Mouse (Mus musculus): ENCODE data around the gene Gm48551. TPM values are rescaled to one million over a fixed set of nuclear protein-coding genes. Genes with fewer than 3 reads are reported as not detected.

Gene Gm48551
- polyA plus RNA-seq, 1 experiment from 2014 or later: 3.8 TPM

- Histone ChIP-seq H3K36me3 (ENCODE audit: control insufficient read depth, insufficient read depth, low read length) (peaks cover 13% of the 10 kb centered on the region; the same call in 1 of the 2 replicates), H3K4me3 (ENCODE audit: low read length) (no peak overlapping the region), H3K27ac (ENCODE audit: low read depth, low read length) (no peak overlapping the region), H3K9ac (ENCODE audit: low read depth, low read length) (no peak overlapping the region), H3K27me3 (ENCODE audit: control insufficient read depth, insufficient read depth, low read length) (peaks cover 22% of the 10 kb centered on the region), H3K4me2 (replicated peaks; ENCODE audit: low read depth, low read length) (no peak overlapping the region), H3K9me3 (ENCODE audit: control insufficient read depth, low read length) (no peaks in the 10 kb centered on the region), H3K4me1 (ENCODE audit: control insufficient read depth, insufficient read depth, low read length) (peaks cover 21% of the 10 kb centered on the region)
- ATAC-seq (ENCODE audit: low FRiP score, low TSS enrichment): no peak
- WGBS: 71% methylated on average over 4 of the region's 4 CpGs
These were observed 39.1 kb upstream of the Gm48551 start for GRCm38 (mm10) chr10:81345162-81345534.

GRCm38 (mm10) chr10:81346453-81347067 lies 37.7 kb upstream of the Gm48551 start:
- Histone ChIP-seq H3K4me3 (ENCODE audit: low read length) (peak overlapping the region; percentile 35), H3K4me2 (replicated peaks; ENCODE audit: low read depth, low read length) (peak overlapping the region; percentile 56), H3K4me1 (ENCODE audit: control insufficient read depth, insufficient read depth, low read length) (peaks cover 21% of the 10 kb centered on the region), H3K27me3 (ENCODE audit: control insufficient read depth, insufficient read depth, low read length) (peaks cover 22% of the 10 kb centered on the region), H3K9ac (ENCODE audit: low read depth, low read length) (peak overlapping the region; percentile 48; the same call in 1 of the 2 replicates), H3K27ac (ENCODE audit: low read depth, low read length) (no peak overlapping the region), H3K36me3 (ENCODE audit: control insufficient read depth, insufficient read depth, low read length) (peaks cover 13% of the 10 kb centered on the region; the same call in 1 of the 2 replicates), H3K9me3 (ENCODE audit: control insufficient read depth, low read length) (no peaks in the 10 kb centered on the region)
- 6% methylated on average over 54 of the region's 55 CpGs for WGBS
- ATAC-seq (ENCODE audit: low FRiP score, low TSS enrichment): peak; percentile 7; the same call in 1 of the 2 replicates

GRCm38 (mm10) chr10:81349146-81349545 lies 35.1 kb upstream of the Gm48551 start:
- Histone ChIP-seq H3K4me1 (ENCODE audit: control insufficient read depth, insufficient read depth, low read length) (peaks cover 16% of the 10 kb centered on the region), H3K9ac (ENCODE audit: low read depth, low read length) (peak overlapping the region; percentile 88; the same call in 1 of the 2 replicates), H3K27ac (ENCODE audit: low read depth, low read length) (no peak overlapping the region; the same call in 1 of the 2 replicates), H3K4me2 (replicated peaks; ENCODE audit: low read depth, low read length) (peak overlapping the region; percentile 73), H3K36me3 (ENCODE audit: control insufficient read depth, insufficient read depth, low read length) (peaks cover 13% of the 10 kb centered on the region; the same call in 1 of the 2 replicates), H3K4me3 (ENCODE audit: low read length) (peak overlapping the region; percentile 74), H3K27me3 (ENCODE audit: control insufficient read depth, insufficient read depth, low read length) (no peaks in the 10 kb centered on the region), H3K9me3 (ENCODE audit: control insufficient read depth, low read length) (no peaks in the 10 kb centered on the region)
- WGBS: 7% methylated on average over 12 of the region's 12 CpGs
- ATAC-seq (ENCODE audit: low FRiP score, low TSS enrichment): no peak

- Histone ChIP-seq H3K9me3 (ENCODE audit: control insufficient read depth, low read length) (no peaks in the 10 kb centered on the region), H3K4me3 (ENCODE audit: low read length) (peak overlapping the region; percentile 74), H3K27ac (ENCODE audit: low read depth, low read length) (peak overlapping the region; percentile 69; the same call in 1 of the 2 replicates), H3K9ac (ENCODE audit: low read depth, low read length) (peak overlapping the region; percentile 88), H3K4me1 (ENCODE audit: control insufficient read depth, insufficient read depth, low read length) (peaks cover 16% of the 10 kb centered on the region), H3K4me2 (replicated peaks; ENCODE audit: low read depth, low read length) (peak overlapping the region; percentile 73), H3K27me3 (ENCODE audit: control insufficient read depth, insufficient read depth, low read length) (no peaks in the 10 kb centered on the region), H3K36me3 (ENCODE audit: control insufficient read depth, insufficient read depth, low read length) (peaks cover 13% of the 10 kb centered on the region; the same call in 1 of the 2 replicates)
- peak; percentile 5 for ATAC-seq (ENCODE audit: low FRiP score, low TSS enrichment)
- WGBS: 2% methylated on average over 15 of the region's 29 CpGs
These were observed 34.3 kb upstream of the Gm48551 start for GRCm38 (mm10) chr10:81349961-81350350.

- Histone ChIP-seq H3K36me3 (ENCODE audit: control insufficient read depth, insufficient read depth, low read length) (peaks cover 13% of the 10 kb centered on the region; the same call in 1 of the 2 replicates), H3K4me2 (replicated peaks; ENCODE audit: low read depth, low read length) (peak within 1 kb of the TSS; percentile 73), H3K9ac (ENCODE audit: low read depth, low read length) (peak within 1 kb of the TSS; percentile 88), H3K27ac (ENCODE audit: low read depth, low read length) (peak within 1 kb of the TSS; percentile 69; the same call in 1 of the 2 replicates), H3K4me3 (ENCODE audit: low read length) (peak within 1 kb of the TSS; percentile 74), H3K9me3 (ENCODE audit: control insufficient read depth, low read length) (no peaks in the 10 kb centered on the region), H3K27me3 (ENCODE audit: control insufficient read depth, insufficient read depth, low read length) (no peaks in the 10 kb centered on the region), H3K4me1 (ENCODE audit: control insufficient read depth, insufficient read depth, low read length) (peaks cover 16% of the 10 kb centered on the region)
- ATAC-seq (ENCODE audit: low FRiP score, low TSS enrichment): peak; percentile 94
- under 1% methylated on average over 46 of the region's 54 CpGs for WGBS
These were observed 33.8 kb upstream of the Gm48551 start, which contains the start of gene Hmg20b for GRCm38 (mm10) chr10:81350351-81351063. Gene Hmg20b, minus strand, starts transcription at chr10:81350480.

GRCm38 (mm10) chr10:81351678-81352291 lies 32.5 kb upstream of the Gm48551 start:
- WGBS: 23% methylated on average over 9 of the region's 9 CpGs
- Histone ChIP-seq H3K4me3 (ENCODE audit: low read length) (no peak overlapping the region), H3K4me1 (ENCODE audit: control insufficient read depth, insufficient read depth, low read length) (peaks cover 12% of the 10 kb centered on the region), H3K4me2 (replicated peaks; ENCODE audit: low read depth, low read length) (no peak overlapping the region), H3K27me3 (ENCODE audit: control insufficient read depth, insufficient read depth, low read length) (no peaks in the 10 kb centered on the region), H3K36me3 (ENCODE audit: control insufficient read depth, insufficient read depth, low read length) (peaks cover 13% of the 10 kb centered on the region; the same call in 1 of the 2 replicates), H3K9me3 (ENCODE audit: control insufficient read depth, low read length) (no peaks in the 10 kb centered on the region), H3K9ac (ENCODE audit: low read depth, low read length) (no peak overlapping the region), H3K27ac (ENCODE audit: low read depth, low read length) (no peak overlapping the region)
- ATAC-seq (ENCODE audit: low FRiP score, low TSS enrichment): no peak

GRCm38 (mm10) chr10:81354738-81355477 lies 29.4 kb upstream of the Gm48551 start:
- 67% methylated on average over 9 of the region's 9 CpGs for WGBS
- Histone ChIP-seq H3K9me3 (ENCODE audit: control insufficient read depth, low read length) (no peaks in the 10 kb centered on the region), H3K9ac (ENCODE audit: low read depth, low read length) (no peak overlapping the region), H3K4me2 (replicated peaks; ENCODE audit: low read depth, low read length) (no peak overlapping the region), H3K27me3 (ENCODE audit: control insufficient read depth, insufficient read depth, low read length) (no peaks in the 10 kb centered on the region), H3K4me3 (ENCODE audit: low read length) (no peak overlapping the region), H3K36me3 (ENCODE audit: control insufficient read depth, insufficient read depth, low read length) (no peaks in the 10 kb centered on the region), H3K4me1 (ENCODE audit: control insufficient read depth, insufficient read depth, low read length) (peaks cover 12% of the 10 kb centered on the region; the same call in 1 of the 2 replicates), H3K27ac (ENCODE audit: low read depth, low read length) (no peak overlapping the region)
- no peak for ATAC-seq (ENCODE audit: low FRiP score, low TSS enrichment)

GRCm38 (mm10) chr10:81355533-81355932 lies 28.7 kb upstream of the Gm48551 start:
- no peaks in the 10 kb centered on the region for H3K27me3 ChIP-seq (ENCODE audit: control insufficient read depth, insufficient read depth, low read length)
- H3K36me3 ChIP-seq (ENCODE audit: control insufficient read depth, insufficient read depth, low read length): no peaks in the 10 kb centered on the region
- ATAC-seq (ENCODE audit: low FRiP score, low TSS enrichment): no peak
- H3K4me3 ChIP-seq (ENCODE audit: low read length): no peak overlapping the region
- no peak overlapping the region for H3K27ac ChIP-seq (ENCODE audit: low read depth, low read length)
- no peaks in the 10 kb centered on the region for H3K9me3 ChIP-seq (ENCODE audit: control insufficient read depth, low read length)
- peaks cover 12% of the 10 kb centered on the region; the same call in 1 of the 2 replicates for H3K4me1 ChIP-seq (ENCODE audit: control insufficient read depth, insufficient read depth, low read length)
- WGBS: 86% methylated on average over 4 of the region's 4 CpGs
- H3K9ac ChIP-seq (ENCODE audit: low read depth, low read length): no peak overlapping the region
- no peak overlapping the region for H3K4me2 ChIP-seq (replicated peaks; ENCODE audit: low read depth, low read length)

Data from kidney, embryonic 14.5 days (tissue).